Mouse (Mus musculus) left cerebral cortex, adult 2 months (tissue): ENCODE measurements around the gene Rhbg. TPM values are rescaled to one million over a fixed set of nuclear protein-coding genes. Genes with fewer than 3 reads are reported as not detected.

Source experiments
- DNase-seq, 2 experiments: peaks; one replicate each; pipeline ENCODE4 v3.0.0; 2021 to 2022; ENCODE audit warnings: low spot score in 2 of 2, mixed read lengths in 1 of 2; ENCODE audit errors: extremely low spot score in 1 of 2
- H3K27ac ChIP-seq: fragments of 200-600 bp; 2 replicates; pipeline ENCODE4 v1.8.1; 2022
- H3K4me3 ChIP-seq: fragments of 200-600 bp; 2 replicates; pipeline ENCODE4 v1.8.1; 2022
- CTCF ChIP-seq: fragments of 200-600 bp; IDR thresholded peaks from 2 replicates; pipeline ENCODE4 v1.8.1; 2022; ENCODE audit warnings: antibody characterized with exemption, mild to moderate bottlenecking, moderate library complexity
- intact Hi-C: fragments of 180-260 bp; cut with DNase I; formaldehyde crosslinking; loops from one replicate; pipeline ENCODE4 v1.15.1; 2025
- total RNA-seq, 2 experiments: library from RNA; stranded (reverse); gene quantifications; 2 replicates each; pipeline ENCODE4 v1.2.3; 2021

The Rhbg gene
- total RNA-seq, 2 experiments from 2014 or later: not detected

DNA sequence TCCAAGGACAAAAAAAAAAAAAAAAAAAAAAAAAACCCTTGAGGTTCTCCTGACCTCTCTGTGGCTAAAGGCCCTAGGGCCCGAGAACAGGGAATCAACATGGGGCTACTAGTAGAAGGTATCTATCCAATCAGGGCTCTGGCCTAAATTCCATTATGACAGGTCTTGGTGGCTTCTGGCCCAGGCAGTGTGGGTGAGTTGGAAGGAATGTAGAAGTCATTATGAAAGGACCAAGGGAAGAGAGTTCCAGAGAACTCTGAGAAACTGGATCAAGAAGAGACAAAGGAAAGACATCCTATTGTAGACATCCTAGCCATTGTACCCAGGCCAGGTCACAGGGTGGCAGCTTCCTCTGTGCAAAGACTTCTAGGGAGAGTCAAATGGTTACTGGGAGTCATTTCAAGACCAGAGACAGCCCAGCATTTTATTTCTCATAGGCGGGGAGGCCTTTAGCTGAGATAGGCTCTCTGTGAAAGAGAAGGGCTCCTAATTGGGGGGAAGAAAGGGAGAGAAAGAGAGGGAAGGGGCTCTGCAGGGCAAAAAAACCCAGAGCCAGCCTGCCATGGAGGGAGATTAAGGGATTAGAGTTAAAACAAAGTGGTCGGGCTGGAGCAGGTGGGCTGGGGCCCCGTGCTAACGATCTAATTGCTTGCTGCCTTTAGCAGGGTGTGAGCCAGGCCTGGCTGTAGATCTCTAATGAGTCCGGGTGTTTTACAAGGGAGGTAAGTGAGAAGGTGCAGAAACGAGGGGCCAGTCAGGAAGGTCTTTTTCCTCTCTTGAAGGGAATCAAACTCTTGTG, 21.5 kb downstream of the Rhbg start:
- peak overlapping the region; percentile 56 for H3K27ac ChIP-seq
- DNase-seq: no peak
- no peak for TF ChIP-seq CTCF
- intact Hi-C loops: loop anchor here (1.0 to 5.0 kb wide), 3 partner anchors 11 to 96 kb away; no protein-coding TSS in a partner anchor
- H3K4me3 ChIP-seq: no peak overlapping the region

DNA sequence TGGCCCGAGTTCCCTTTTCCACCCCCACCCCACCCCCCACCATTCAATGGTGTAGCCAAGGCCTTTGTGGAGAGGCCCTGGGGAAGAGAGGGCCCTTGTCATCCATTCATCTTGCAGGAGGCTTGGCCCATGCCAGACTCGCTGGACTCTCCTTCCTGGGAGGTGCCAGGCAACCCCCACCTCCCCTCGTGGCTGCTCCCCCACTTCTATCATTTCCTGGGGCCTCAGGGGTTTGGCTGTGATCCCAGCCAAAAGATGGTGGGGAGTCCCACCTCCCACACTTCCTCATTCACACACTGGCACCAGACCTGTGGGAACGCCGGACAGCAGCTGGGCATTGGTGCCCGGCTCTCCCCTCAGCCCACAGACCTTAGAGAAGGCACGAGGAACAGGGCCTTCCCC, 22.2 kb downstream of the Rhbg start:
- Histone ChIP-seq H3K4me3 (no peak overlapping the region), H3K27ac (no peak overlapping the region)
- TF ChIP-seq CTCF: no peak
- peak; percentile 69 to 75 for DNase-seq
- intact Hi-C loops: loop anchor here (1.0 to 5.0 kb wide), 3 partner anchors 10 to 95 kb away; no protein-coding TSS in a partner anchor

DNA sequence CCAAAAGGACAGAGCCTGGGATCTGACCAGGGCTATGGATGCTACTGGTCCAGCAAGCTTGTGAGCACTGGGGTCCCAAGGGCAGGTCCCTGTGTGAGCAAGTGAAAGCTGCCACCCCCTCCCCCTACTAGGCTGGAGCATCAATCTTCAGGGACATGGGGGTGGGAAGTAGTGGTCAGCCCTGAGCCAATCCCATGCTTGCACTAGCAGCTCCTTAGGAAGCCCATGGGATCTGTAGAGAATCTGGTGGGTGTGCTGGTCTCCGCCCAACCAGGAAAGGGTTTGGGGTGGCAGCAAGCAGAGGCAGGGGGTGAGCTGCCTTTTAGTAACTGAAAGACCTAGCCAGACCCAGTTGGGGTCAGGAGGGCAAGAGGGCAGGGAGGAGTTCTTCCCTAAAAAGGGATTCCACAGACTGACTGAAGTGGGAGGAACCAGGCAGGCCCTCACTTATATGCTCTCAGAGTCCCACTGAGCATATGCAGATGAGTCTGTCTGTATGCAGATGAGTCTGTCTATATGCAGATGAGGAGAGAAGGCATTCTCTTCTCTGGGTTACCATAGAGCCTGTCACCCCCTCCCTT, 23.4 kb downstream of the Rhbg start:
- no peak for DNase-seq

DNA sequence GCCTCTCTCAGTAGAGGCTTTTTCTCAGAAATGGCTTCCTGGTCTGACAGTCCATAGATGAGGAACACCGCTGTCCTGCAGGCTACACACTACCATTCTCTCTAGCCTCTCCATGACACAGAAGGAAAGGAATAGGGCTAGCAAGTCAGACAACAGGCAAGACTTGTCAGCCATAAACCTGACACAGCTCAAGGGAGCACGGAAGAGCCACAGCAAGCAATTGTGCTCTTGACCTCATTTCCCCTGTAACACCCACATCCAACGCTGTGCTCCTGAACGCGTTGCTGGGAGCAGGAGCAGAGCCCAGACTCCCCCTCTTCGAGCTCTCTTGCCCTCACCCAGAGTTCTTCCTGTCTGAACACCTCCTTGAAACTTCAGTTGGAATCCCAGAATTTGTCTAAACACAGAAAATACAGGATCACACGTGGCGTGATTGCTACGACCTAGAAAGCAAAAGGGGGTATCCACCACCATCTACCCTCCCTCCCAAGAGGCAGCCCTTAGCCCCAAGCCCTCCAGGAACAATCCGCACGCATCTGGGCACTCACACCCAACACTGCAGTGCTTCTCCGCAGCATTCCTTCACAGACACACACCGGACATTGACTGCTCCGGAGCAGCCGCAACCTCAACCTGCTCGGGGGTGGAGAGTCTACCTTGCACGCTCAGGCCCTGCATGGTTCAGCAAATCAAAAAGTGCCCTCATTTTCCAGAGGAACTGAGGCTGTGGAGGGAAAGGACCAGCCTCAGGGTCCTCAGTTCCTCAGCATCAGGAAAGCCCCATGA, 24.1 kb downstream of the Rhbg start:
- Histone ChIP-seq H3K4me3 (no peak overlapping the region), H3K27ac (peak overlapping the region; percentile 76)
- no peak for DNase-seq
- TF ChIP-seq CTCF: no peak
- intact Hi-C loops: loop anchor here (5.0 kb wide), 1 partner anchor 93 kb away; no protein-coding TSS in a partner anchor

More for the DNA sequence above, 23.4 kb downstream of the Rhbg start:
- no peak for TF ChIP-seq CTCF
- H3K27ac ChIP-seq: peak overlapping the region; percentile 76
- intact Hi-C loops: loop anchor here (5.0 kb wide), 1 partner anchor 94 kb away; no protein-coding TSS in a partner anchor
- no peak overlapping the region for H3K4me3 ChIP-seq

DNA sequence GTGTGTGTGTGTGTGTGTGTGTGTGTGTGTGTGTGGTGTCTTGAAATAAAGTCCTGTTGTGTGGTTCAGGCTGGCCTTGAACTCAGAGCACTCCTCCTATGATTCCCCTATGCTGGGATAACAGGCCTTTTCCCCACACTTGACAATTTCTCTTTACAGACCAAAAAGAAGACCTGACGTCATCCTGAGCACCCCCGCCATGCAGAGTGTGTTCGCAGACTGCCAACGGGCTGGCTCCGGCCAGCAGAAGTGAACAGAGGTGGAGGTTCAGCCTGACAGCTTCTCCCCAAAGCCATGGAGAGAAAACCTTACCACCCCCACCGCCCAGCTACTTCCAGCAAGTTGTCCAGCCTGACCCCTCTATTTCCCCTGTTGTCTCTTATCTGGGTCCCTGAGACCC, 25.0 kb downstream of the Rhbg start:
- TF ChIP-seq CTCF: no peak
- DNase-seq: no peak
- Histone ChIP-seq H3K27ac (peak overlapping the region; percentile 76), H3K4me3 (no peak overlapping the region)
- intact Hi-C loops: no loop called here

GRCm38 (mm10) chr3:88228906-88229305, 25.6 kb downstream of the Rhbg start:
- no peak for DNase-seq
- no peak overlapping the region for H3K4me3 ChIP-seq
- TF ChIP-seq CTCF: no peak
- peak overlapping the region; percentile 83 for H3K27ac ChIP-seq
- intact Hi-C loops: no loop called here

- DNase-seq: no peak
- Histone ChIP-seq H3K4me3 (no peak overlapping the region), H3K27ac (peak overlapping the region; percentile 65)
- intact Hi-C loops: no loop called here
- TF ChIP-seq CTCF: no peak
These were observed 26.5 kb downstream of the Rhbg start for GRCm38 (mm10) chr3:88227976-88228375.

- Histone ChIP-seq H3K27ac (peak overlapping the region; percentile 65), H3K4me3 (no peak overlapping the region)
- no peak for DNase-seq
- intact Hi-C loops: no loop called here
- no peak for TF ChIP-seq CTCF
These were observed 27.2 kb downstream of the Rhbg start for GRCm38 (mm10) chr3:88227260-88227659.

GRCm38 (mm10) chr3:88226101-88226845, 28.2 kb downstream of the Rhbg start:
- TF ChIP-seq CTCF: no peak
- Histone ChIP-seq H3K4me3 (no peak overlapping the region), H3K27ac (peak overlapping the region; percentile 83)
- intact Hi-C loops: no loop called here
- peak; percentile 52 to 75 for DNase-seq

GRCm38 (mm10) chr3:88224929-88225328, 29.6 kb downstream of the Rhbg start:
- intact Hi-C loops: no loop called here

DNA sequence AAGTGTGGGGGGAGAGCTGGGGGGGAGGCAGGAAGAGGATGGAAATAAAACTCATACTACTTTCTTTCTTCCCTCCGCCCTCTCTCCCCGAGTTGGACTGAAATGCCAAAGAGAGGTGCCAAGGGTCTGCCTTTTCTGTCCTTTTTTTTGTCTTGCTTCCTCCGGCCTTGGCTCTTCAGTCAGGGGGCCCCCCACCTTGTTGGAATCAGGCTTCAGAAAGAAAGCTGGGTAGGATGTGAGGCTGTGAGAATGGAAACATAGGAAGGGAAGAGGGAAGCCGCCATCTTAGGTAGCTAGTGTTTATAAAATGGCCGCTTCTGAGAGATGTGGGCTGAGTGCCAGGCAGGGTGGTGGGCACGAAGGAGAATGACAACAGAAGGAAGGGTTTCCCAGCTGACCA, 32.1 kb downstream of the Rhbg start:
- Histone ChIP-seq H3K4me3 (no peak overlapping the region), H3K27ac (peak overlapping the region; percentile 83)
- intact Hi-C loops: loop anchor here (1.0 kb wide), 2 partner anchors 10 to 17 kb away; no protein-coding TSS in a partner anchor
- TF ChIP-seq CTCF: no peak
- peak in 1 of 2 experiments; percentile 58 for DNase-seq

More at GRCm38 (mm10) chr3:88224929-88225328, 29.6 kb downstream of the Rhbg start:
- DNase-seq: no peak
- H3K27ac ChIP-seq: peak overlapping the region; percentile 83
- no peak for TF ChIP-seq CTCF
- H3K4me3 ChIP-seq: no peak overlapping the region
